Mouse (Mus musculus) lung, adult 2 months (tissue): Measurements from ENCODE around the gene Zfp868.
"Not testable (repeated sequence)": the region's sequence is repeated elsewhere in the genome, so short reads cannot be mapped to it uniquely, and the experiment has no call there.

ENCODE experiments used
- CTCF ChIP-seq: fragments of 200-500 bp; IDR thresholded peaks from 2 replicates; pipeline ENCODE4 v1.5.1; 2011; ENCODE audit warnings: mild to moderate bottlenecking, low read length, control low read depth; ENCODE audit not compliant: insufficient read depth
- POLR2A ChIP-seq: fragments of 200-500 bp; IDR thresholded peaks from 2 replicates; pipeline ENCODE4 v1.6.1; 2011; ENCODE audit warnings: low read depth, mild to moderate bottlenecking, control low read depth, low read length, borderline replicate concordance; ENCODE audit errors: extremely low read depth

GRCm38 (mm10) chr8:69584201-69584600 is 41.1 kb downstream of the Zfp868 start:
- not testable (repeated sequence) for TF ChIP-seq CTCF, POLR2A
